8 mouse cellular contexts compared by ENCODE assay signal in the genomic region with DNA sequence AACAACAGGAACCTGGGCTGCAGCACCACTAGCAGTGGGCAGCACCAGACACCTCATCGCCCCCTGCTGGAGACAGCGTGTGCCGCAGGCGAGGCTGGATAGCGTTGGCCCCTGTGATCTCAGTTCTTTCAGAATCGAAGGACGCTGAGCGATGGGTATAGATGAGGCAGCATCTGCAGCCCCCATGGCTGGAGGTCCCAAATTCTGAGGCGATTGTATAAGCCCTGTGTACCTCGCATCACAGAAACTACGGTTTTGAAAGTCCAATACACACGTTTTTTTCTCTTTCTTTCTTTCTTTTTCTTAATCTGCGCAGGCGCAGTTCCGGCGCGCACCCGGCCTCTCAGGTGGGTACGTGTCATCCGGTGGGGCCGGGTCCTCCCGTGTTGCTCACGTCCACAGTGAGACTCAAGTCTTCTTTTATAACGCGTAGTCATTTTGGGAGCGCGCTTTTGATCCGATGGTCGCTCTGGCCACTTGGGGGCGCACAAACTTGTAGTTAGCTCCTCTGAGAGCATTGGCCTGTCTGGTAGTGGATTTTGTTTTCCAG.
DNase-seq lines count a peak whose midpoint lies in the region; ATAC-seq lines count a peak whose summit lies in the region.

No protein-coding gene starts in this region.

- H3K36me3 ChIP-seq in hindbrain, embryonic 14.5 days (replicated peaks; ENCODE audit: control insufficient read depth, insufficient read depth): no peaks in the 10 kb centered on the region

- peak overlapping the region; percentile 43 for H3K4me3 ChIP-seq in hindbrain, embryonic 14.5 days (replicated peaks; ENCODE audit: low read length)

- peak; percentile 96 for ATAC-seq in hindbrain, embryonic 14.5 days (ENCODE audit: low FRiP score)

- no peaks in the 10 kb centered on the region for H3K4me1 ChIP-seq in hindbrain, embryonic 14.5 days (replicated peaks; ENCODE audit: control insufficient read depth, insufficient read depth, low read length)

- H3K9me3 ChIP-seq in hindbrain, embryonic 14.5 days (ENCODE audit: control insufficient read depth, low read length): no peaks in the 10 kb centered on the region

- DNase-seq in NIH3T3 (ENCODE audit: low read depth): peak; percentile 98
- peak; percentile 96 to 97 for DNase-seq in cerebellum, postnatal 10 days
- DNase-seq in frontal cortex, postnatal 14 days (ENCODE audit: low spot score in 2 of 2): peak; percentile 82 to 87
- DNase-seq in hindbrain, embryonic 14.5 days (ENCODE audit: low spot score): peak; percentile 89
- DNase-seq in layer of hippocampus, postnatal 36 days: peak; percentile 79 to 80
- DNase-seq in lung, postnatal 36 days: peak; percentile 95
- DNase-seq in retina, postnatal 1 day: peak; percentile 88
- peak; percentile 67 to 84 for DNase-seq in urinary bladder, adult 18-20 months (ENCODE audit: low spot score in 2 of 2)

- peak overlapping the region; percentile 33; the same call in 1 of the 2 replicates for H3K27ac ChIP-seq in hindbrain, embryonic 14.5 days

- H3K27me3 ChIP-seq in hindbrain, embryonic 14.5 days (ENCODE audit: control insufficient read depth, insufficient read depth, low read length): no peaks in the 10 kb centered on the region

- WGBS in hindbrain, embryonic 14.5 days: under 1% methylated on average over 30 of the region's 30 CpGs

- peak overlapping the region; percentile 57 for H3K9ac ChIP-seq in hindbrain, embryonic 14.5 days

- peak overlapping the region; percentile 58 for H3K4me2 ChIP-seq in hindbrain, embryonic 14.5 days (replicated peaks)

Comparison
In these comparisons a context has a peak if more than half of its experiments do, and no peak if none do; other contexts are left out.
1. Peak in every context shown above with its lines: DNase-seq, ATAC-seq, H3K4me3 ChIP-seq and H3K27ac ChIP-seq.